Mouse (Mus musculus) forebrain, embryonic 12.5 days (tissue): ENCODE results near the gene Cep95. TPM values are rescaled to one million over a fixed set of nuclear protein-coding genes. Genes with fewer than 3 reads are reported as not detected.

Experiments
- ATAC-seq: fragments of 200-750 bp; cut with Nextera tagmentation; 2 replicates; pipeline ENCODE4 v1.8.0; 2017; ENCODE audit warnings: moderate TSS enrichment; ENCODE audit not compliant: low FRiP score
- H3K27ac ChIP-seq: fragments of 300-500 bp; sonication (generic); 2 replicates; pipeline ENCODE4 v1.5.1; 2016; ENCODE audit warnings: mild to moderate bottlenecking
- H3K27me3 ChIP-seq: fragments of 300-500 bp; sonication (generic); 2 replicates; pipeline ENCODE4 v1.6.1; 2016; ENCODE audit warnings: mild to moderate bottlenecking
- H3K36me3 ChIP-seq: fragments of 300-500 bp; sonication (generic); replicated peaks from 2 replicates; pipeline ENCODE4 v1.6.1; 2016; ENCODE audit warnings: mild to moderate bottlenecking
- H3K4me1 ChIP-seq: fragments of 300-500 bp; sonication (generic); 2 replicates; pipeline ENCODE4 v1.6.1; 2016
- H3K4me2 ChIP-seq: fragments of 300-500 bp; sonication (generic); 2 replicates; pipeline ENCODE4 v1.6.1; 2016; ENCODE audit warnings: mild to moderate bottlenecking, moderate library complexity
- H3K4me3 ChIP-seq: fragments of 300-500 bp; sonication (generic); replicated peaks from 2 replicates; pipeline ENCODE4 v1.5.1; 2016; ENCODE audit warnings: mild to moderate bottlenecking
- H3K9ac ChIP-seq: fragments of 300-500 bp; sonication (generic); 2 replicates; pipeline ENCODE4 v1.6.1; 2016; ENCODE audit warnings: mild to moderate bottlenecking
- H3K9me3 ChIP-seq: fragments of 300-500 bp; sonication (generic); 2 replicates; pipeline ENCODE4 v1.6.1; 2016
- WGBS: fragments of 180-500 bp; shearing (Covaris S2); methylation state at CpG from one replicate; pipeline ENCODE4 v1.1.7; 2016; 5-methylcytosine and 5-hydroxymethylcytosine counted together
- polyA plus RNA-seq: library from polyadenylated mRNA; unstranded; fragments of >200 nt; fragmentation: Nextera tagmentation; extraction: Ambion mirVana; gene quantifications from 2 replicates; pipeline ENCODE4 v1.2.1, GENCODE M21; 2016

Gene Cep95
- polyA plus RNA-seq, 1 experiment from 2014 or later, result 27.0 TPM

DNA sequence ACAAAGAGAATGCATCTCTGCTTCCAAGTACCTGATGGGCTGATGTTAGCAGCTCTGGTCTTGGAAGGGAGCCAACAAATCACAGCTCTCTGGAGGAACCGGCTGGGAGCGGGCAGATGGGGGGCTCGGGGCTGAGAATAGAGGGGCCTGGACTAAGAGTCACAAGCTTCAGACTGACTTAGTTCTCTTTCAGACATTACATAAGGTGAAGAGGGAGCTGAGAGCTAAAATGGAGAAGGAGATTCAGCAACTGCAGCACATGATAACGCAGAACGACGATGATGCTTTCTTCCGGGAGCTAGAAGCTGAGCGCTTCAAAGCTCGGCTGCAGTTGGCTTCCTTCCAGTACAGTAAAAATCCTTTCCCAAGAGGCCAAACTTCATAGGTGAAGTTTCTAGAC lies 29.3 kb downstream of the Cep95 start:
- no peaks in the 10 kb centered on the region for H3K27me3 ChIP-seq
- peaks cover 5% of the 10 kb centered on the region; the same call in 1 of the 2 replicates for H3K4me1 ChIP-seq
- ATAC-seq, result peak; percentile 46; the same call in 1 of the 2 replicates
- no peak overlapping the region for H3K4me2 ChIP-seq
- no peaks in the 10 kb centered on the region for H3K9me3 ChIP-seq
- H3K4me3 ChIP-seq, result no peak overlapping the region
- H3K27ac ChIP-seq, result peak overlapping the region; percentile 50; the same call in 1 of the 2 replicates
- H3K36me3 ChIP-seq, result peaks cover 76% of the 10 kb centered on the region
- no peak overlapping the region for H3K9ac ChIP-seq
- 71% methylated on average over 9 of the region's 9 CpGs for WGBS

DNA sequence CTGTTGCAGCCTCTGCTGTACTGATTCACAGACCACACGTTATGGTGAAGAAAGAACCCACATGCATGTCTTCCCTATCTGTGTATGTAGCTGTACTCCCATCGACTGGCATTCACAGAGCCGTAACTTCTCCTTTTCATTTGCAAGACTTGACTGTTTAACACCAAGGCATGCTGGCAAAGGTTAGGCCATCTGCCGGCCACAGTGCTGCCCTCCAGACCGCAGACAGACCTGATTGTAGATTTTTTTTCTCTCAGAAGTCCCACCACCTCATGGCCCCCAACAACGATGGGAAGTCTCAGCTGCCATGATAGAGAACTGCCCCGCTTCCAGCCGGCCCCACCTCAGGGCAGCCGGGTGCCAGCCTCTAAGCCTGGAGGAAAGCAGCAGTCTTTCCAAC lies 30.5 kb downstream of the Cep95 start:
- Histone ChIP-seq H3K27me3 (no peaks in the 10 kb centered on the region), H3K4me3 (no peak overlapping the region), H3K9ac (no peak overlapping the region), H3K36me3 (peaks cover 72% of the 10 kb centered on the region), H3K9me3 (no peaks in the 10 kb centered on the region), H3K27ac (0 out of 2 replicates have a peak overlapping the region, but pooled peaks have one; percentile 31), H3K4me2 (no peak overlapping the region), H3K4me1 (peaks cover 5% of the 10 kb centered on the region; the same call in 1 of the 2 replicates)
- no peak for ATAC-seq
- 92% methylated on average over 9 of the region's 9 CpGs for whole genome bisulfite sequencing

DNA sequence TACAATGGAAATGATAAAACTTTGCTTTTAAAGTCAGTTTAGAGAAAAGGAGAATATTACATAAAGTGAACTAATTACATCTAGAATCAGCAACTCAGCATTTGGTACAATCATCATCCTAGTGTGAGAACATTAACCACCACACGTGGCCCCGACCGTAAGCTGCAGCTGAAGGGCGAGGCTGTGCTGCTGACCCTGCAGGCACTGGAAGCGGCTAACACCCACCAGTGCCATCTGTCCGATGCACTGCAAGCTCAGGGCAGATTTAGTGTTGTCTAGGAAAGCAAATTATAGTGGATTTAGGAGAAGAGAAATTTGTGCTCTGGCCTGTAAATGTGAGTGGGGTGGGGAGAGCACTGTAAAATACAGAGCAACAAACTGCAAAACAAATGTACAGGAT lies 31.2 kb downstream of the Cep95 start:
- 89% methylated on average over 6 of the region's 6 CpGs for WGBS
- H3K4me1 ChIP-seq, result peaks cover 5% of the 10 kb centered on the region; the same call in 1 of the 2 replicates
- ATAC-seq, result no peak
- no peaks in the 10 kb centered on the region for H3K9me3 ChIP-seq
- H3K9ac ChIP-seq, result no peak overlapping the region
- no peak overlapping the region for H3K4me2 ChIP-seq
- no peak overlapping the region for H3K4me3 ChIP-seq
- peaks cover 67% of the 10 kb centered on the region for H3K36me3 ChIP-seq
- H3K27me3 ChIP-seq, result no peaks in the 10 kb centered on the region
- H3K27ac ChIP-seq, result no peak overlapping the region

DNA sequence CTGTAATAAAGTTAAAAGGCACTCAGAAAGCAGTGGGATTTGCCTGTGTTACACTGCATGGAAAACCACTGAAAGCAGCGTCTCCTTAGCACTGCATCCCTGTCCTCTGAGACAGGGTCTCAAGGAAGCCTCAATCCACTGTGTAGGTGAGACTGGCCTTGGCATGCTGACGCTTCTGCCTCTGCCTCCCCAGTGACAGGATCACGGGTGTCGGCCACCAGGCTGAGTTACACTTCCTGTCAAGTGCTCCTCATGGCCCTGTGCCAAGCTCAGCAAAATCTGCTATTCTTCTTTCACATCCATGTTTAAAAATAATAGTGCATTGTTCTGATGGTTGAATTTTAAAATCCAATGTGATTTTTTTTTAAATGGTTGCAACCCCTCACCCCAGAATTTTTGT lies 31.9 kb downstream of the Cep95 start:
- H3K4me1 ChIP-seq, result peaks cover 5% of the 10 kb centered on the region; the same call in 1 of the 2 replicates
- 77% methylated on average over 4 of the region's 4 CpGs for WGBS

DNA sequence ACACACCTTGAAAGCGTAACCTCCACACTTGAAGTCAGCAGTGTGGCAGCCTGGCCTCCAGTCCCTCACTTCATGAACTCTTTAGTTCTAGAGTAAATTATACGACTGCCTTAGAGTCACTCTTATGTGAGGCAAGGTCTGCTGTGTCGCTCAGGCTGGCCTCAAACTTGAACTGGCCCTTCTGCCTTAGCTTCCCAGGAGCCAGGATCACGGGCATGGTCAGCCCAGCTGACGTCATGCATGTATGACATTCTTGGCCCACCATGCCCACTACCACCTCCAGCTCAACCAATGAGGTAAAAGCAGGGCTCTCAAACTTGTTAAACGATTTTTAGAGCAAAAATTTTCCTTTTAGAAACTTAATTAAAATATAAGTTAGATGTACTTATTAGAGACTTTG lies 32.3 kb downstream of the Cep95 start:
- 88% methylated on average over 6 of the region's 6 CpGs for WGBS
- Histone ChIP-seq H3K9me3 (no peaks in the 10 kb centered on the region), H3K4me1 (peaks cover 5% of the 10 kb centered on the region; the same call in 1 of the 2 replicates), H3K4me3 (no peak overlapping the region), H3K4me2 (no peak overlapping the region), H3K36me3 (peaks cover 61% of the 10 kb centered on the region), H3K27ac (no peak overlapping the region), H3K27me3 (no peaks in the 10 kb centered on the region), H3K9ac (no peak overlapping the region)
- no peak for ATAC-seq

More for the DNA sequence above, 31.9 kb downstream of the Cep95 start:
- no peak overlapping the region for H3K9ac ChIP-seq
- no peak overlapping the region for H3K4me2 ChIP-seq
- no peak overlapping the region for H3K4me3 ChIP-seq
- H3K27ac ChIP-seq, result peak overlapping the region; percentile 21; the same call in 1 of the 2 replicates
- no peak for ATAC-seq
- no peaks in the 10 kb centered on the region for H3K27me3 ChIP-seq
- H3K36me3 ChIP-seq, result peaks cover 61% of the 10 kb centered on the region
- H3K9me3 ChIP-seq, result no peaks in the 10 kb centered on the region

DNA sequence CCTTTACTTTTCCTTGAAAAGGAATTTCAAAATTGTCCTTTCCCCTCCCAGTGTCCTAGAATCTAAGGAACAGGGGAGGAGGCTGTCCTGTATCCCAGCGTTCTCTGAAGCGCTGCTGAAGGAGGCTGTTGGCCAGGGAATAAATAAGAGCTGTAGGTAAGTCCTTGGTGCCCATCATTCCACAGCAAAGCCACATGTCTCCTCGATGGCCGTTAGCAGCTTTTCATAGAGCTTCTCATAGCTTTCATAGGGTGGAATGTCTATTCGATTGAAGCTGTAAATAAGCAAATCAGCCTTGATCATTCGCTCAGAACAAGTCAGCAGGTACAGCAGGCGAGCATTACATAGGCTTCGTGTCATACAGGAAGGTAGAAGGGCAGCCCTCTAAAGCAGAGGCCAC lies 33.4 kb downstream of the Cep95 start:
- peaks cover 61% of the 10 kb centered on the region for H3K36me3 ChIP-seq
- 88% methylated on average over 8 of the region's 8 CpGs for WGBS

DNA sequence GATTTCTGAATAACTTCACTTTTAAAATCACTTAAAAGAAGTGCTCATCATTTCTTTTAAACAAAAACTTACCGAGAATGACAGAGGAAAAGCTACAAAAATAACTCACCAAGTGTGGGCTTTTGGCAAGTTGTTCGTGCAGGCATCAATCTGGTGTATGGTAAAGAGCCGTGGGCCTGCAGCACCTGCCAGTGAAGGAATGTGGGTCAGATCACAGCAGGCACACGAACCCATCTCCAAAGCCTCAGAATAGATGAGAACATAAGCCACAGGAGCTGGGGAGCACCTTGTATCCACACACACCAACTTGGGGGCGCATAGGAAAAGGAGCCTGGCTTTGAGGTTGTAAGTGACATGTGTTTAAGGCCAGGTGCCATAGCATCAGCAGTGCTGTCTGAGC lies 33.9 kb downstream of the Cep95 start:
- no peak for ATAC-seq
- Histone ChIP-seq H3K9ac (no peak overlapping the region), H3K27ac (no peak overlapping the region), H3K9me3 (no peaks in the 10 kb centered on the region), H3K36me3 (peaks cover 65% of the 10 kb centered on the region), H3K4me2 (no peak overlapping the region), H3K4me1 (peaks cover 5% of the 10 kb centered on the region; the same call in 1 of the 2 replicates), H3K4me3 (no peak overlapping the region), H3K27me3 (no peaks in the 10 kb centered on the region)
- 92% methylated on average over 5 of the region's 5 CpGs for WGBS

More for the DNA sequence above, 33.4 kb downstream of the Cep95 start:
- Histone ChIP-seq H3K4me1 (peaks cover 5% of the 10 kb centered on the region; the same call in 1 of the 2 replicates), H3K9me3 (no peaks in the 10 kb centered on the region), H3K4me2 (no peak overlapping the region), H3K9ac (no peak overlapping the region), H3K27ac (no peak overlapping the region), H3K4me3 (no peak overlapping the region), H3K27me3 (no peaks in the 10 kb centered on the region)
- no peak for ATAC-seq

DNA sequence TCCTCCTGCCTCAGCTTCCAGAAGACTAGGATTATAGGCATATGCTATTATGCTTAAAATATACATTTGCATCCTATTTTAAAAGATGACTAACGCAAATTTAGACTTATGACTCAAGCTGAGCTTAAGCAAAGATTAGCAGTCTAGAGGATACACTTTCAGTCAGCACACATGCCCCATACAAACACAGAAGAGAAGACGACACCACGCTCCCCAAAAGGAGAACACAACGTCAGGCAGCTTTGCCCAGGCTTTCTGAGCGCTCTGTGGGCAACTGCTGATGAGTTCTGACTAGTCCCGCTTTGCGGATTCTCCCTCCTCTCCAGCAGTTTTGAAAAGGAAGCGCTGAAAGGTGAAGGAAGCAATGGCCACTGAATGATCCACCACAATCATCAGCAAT lies 34.7 kb downstream of the Cep95 start:
- Histone ChIP-seq H3K4me2 (no peak overlapping the region), H3K9ac (no peak overlapping the region), H3K36me3 (peaks cover 72% of the 10 kb centered on the region), H3K9me3 (no peaks in the 10 kb centered on the region), H3K4me3 (no peak overlapping the region), H3K4me1 (no peaks in the 10 kb centered on the region), H3K27me3 (no peaks in the 10 kb centered on the region), H3K27ac (no peak overlapping the region)
- WGBS, result 95% methylated on average over 8 of the region's 8 CpGs
- no peak for ATAC-seq

DNA sequence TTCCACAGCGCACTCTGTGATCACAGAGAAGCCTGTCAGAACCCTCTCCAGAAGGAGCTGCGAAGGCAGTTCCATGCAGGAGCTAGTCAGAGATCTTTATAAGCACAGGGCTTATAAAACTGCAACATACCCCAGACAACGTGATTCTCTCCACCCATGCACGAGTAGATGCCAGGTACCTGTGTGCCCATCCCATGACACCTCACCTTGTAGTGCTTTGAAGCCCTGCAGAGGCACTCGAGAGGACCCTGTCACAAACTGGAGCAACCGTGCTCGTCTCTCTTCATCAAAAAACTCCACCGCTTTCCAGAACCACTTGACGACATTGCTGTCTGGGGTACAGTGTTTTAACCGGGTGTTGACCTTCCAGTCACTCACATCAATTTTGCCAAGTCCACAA lies 35.4 kb downstream of the Cep95 start:
- peaks cover 66% of the 10 kb centered on the region for H3K36me3 ChIP-seq

DNA sequence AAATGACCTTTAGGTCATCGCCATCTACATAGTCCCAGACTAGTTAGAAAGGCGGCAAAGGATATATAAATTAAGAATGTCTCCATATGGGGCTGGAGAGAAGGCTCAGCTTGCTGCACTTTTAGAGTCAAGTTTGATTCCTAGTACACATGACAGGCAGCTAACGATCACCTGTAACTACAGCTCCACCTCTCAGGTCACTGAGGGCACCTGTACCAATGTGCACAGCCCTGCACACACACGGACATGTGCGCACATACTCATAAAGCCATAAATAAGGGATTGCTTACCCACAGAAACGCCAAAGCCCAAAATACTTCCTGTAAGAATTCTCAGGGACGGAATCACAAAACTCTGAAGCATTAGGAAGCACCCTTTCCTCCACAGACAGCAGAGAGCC lies 39.0 kb downstream of the Cep95 start:
- Histone ChIP-seq H3K27me3 (no peaks in the 10 kb centered on the region), H3K4me1 (no peaks in the 10 kb centered on the region), H3K4me2 (no peak overlapping the region), H3K9me3 (no peaks in the 10 kb centered on the region), H3K27ac (no peak overlapping the region), H3K36me3 (peaks cover 67% of the 10 kb centered on the region), H3K9ac (no peak overlapping the region), H3K4me3 (no peak overlapping the region)
- 94% methylated on average over 7 of the region's 7 CpGs for WGBS
- ATAC-seq, result no peak

More for the DNA sequence above, 35.4 kb downstream of the Cep95 start:
- 93% methylated on average over 10 of the region's 10 CpGs for WGBS
- Histone ChIP-seq H3K27ac (no peak overlapping the region), H3K9me3 (no peaks in the 10 kb centered on the region), H3K27me3 (no peaks in the 10 kb centered on the region), H3K4me1 (no peaks in the 10 kb centered on the region), H3K4me2 (no peak overlapping the region), H3K9ac (no peak overlapping the region), H3K4me3 (no peak overlapping the region)
- no peak for ATAC-seq

DNA sequence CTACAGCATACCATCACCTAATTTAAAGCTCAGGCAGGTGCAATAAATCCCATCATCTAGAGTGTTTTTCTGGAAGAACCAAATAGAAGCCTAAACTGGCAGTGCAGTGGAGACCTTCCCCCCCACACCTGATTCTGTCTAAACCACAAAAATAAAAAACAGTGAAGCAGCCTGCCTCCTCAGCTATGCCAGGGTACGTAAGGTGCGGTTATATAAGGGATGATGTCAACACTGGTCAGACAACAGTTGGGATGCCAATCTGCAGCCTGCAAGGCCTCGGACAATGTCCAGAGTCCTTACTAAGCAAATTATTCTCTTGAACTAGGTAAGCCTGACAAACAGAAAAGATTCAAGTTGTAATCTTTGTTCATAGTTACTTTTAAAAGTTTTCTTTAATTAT lies 53.0 kb downstream of the Cep95 start:
- Histone ChIP-seq H3K27me3 (no peaks in the 10 kb centered on the region), H3K9me3 (no peaks in the 10 kb centered on the region), H3K4me3 (no peak overlapping the region), H3K4me2 (no peak overlapping the region), H3K27ac (no peak overlapping the region), H3K4me1 (no peaks in the 10 kb centered on the region), H3K36me3 (peaks cover 54% of the 10 kb centered on the region), H3K9ac (no peak overlapping the region)
- ATAC-seq, result no peak
- WGBS, result 93% methylated on average over 3 of the region's 3 CpGs

DNA sequence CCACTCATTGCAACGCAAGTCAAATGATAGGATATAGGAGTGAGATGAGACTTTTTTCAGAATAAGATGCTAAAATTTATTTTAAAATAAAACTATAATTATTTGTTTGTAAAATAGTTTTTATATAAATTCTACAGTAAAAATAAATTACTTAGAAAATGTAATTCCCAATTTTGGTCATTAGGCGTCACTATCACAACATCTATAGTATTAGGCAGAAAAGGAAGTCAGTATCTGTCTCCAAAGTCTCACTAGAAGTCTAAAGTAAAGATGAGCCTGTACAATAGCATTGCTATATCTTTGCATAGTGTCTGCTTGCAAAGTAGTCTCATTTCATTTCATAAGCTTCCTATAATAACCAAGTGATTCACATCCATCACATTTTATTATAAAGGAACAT lies 62.4 kb downstream of the Cep95 start:
- Histone ChIP-seq H3K9ac (no peak overlapping the region), H3K4me1 (no peaks in the 10 kb centered on the region), H3K27ac (no peak overlapping the region), H3K27me3 (no peaks in the 10 kb centered on the region), H3K4me2 (no peak overlapping the region), H3K9me3 (no peaks in the 10 kb centered on the region), H3K36me3 (peaks cover 41% of the 10 kb centered on the region), H3K4me3 (no peak overlapping the region)
- no peak for ATAC-seq
- WGBS, result 62% methylated on average over 2 of the region's 2 CpGs
